Mouse (Mus musculus): ENCODE measurements around the gene Hrh2. TPM values are rescaled to one million over a fixed set of nuclear protein-coding genes. Genes with fewer than 3 reads are reported as not detected.

Hrh2 gene
- polyA plus RNA-seq, 2 experiments from 2014 or later, result 11.0 to 12.6 TPM

GRCm38 (mm10) chr13:54177346-54177745 lies 14.6 kb upstream of the Hrh2 start:
- ATAC-seq, result no peak

DNA sequence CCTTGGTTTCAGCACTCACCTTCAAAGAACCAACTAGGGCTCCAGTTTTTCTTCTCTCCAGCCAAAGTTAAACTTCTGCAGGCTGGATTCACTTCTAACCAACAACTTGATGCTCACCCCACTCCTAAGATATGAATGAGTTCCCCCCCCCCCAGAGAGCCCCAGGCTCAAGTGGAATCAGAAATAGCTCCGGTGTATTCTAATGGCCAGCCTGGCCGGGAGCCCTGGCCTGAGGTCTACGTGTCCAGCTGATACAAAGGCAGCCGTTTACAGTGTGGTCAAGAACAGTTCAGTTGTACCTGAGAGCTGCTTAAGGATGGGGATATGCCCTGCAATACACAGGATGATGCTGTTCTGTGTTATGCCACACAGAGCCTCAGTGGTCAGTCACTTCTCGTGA lies 13.3 kb upstream of the Hrh2 start:
- no peak for ATAC-seq

DNA sequence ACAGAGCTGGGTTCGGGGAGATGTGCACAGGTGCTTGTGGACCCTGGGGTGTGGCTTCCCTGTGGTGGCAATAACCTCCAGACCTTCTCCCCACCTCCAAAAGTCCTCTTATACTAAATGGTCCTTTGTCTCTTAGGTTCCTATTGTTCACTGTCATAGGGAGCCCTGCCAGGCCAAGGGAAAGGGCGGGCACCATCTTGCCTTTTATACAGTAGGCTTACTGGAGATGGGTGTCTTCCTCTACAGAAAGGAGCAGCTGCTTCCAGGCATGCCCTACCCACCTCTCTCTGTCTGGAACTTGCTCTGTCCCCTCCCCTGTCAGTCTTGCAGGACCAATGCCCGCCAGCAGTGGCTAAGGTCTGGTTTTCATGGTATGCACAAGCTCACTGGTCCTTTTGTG lies 12.0 kb upstream of the Hrh2 start:
- ATAC-seq, result no peak

DNA sequence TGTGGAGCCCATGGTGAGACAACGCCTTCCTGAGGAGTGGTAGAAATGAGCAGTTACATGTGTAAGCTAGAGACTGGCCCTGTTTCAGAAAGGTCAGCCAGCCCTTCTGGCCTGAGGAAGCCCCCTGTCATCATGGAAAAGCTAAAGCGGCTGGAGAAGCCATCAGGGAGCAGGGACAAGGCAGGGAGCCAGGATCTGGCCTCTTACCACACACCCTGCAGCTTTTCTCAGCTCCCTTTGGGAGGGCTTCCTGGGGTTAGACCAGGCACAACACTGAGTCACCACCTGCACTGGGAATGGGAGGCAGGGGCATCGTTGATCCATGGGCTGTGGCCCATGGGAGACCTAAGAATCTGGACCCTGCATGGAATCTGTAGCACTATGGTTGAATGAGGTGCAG lies 11.5 kb upstream of the Hrh2 start:
- no peak for ATAC-seq

DNA sequence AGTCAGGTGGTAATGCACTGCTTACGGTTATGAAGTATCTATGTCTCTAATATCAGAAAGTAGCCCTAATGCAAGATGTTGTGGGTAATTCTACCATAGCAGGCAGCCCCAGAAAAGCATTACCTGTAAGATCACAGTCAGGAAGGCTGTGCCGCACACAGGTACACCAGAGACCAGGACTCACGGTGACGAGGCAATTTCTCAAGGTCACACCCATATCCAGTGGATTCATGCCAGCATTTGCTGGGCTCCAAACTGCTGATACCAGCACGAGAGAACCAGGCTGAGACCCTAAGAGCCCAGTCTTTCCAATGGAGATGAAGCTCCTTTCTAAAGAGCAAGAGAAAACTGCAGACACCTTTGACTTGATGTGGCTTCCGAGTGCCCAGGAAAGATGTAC lies 10.6 kb upstream of the Hrh2 start:
- ATAC-seq, result no peak

GRCm38 (mm10) chr13:54181947-54182346 lies 10.0 kb upstream of the Hrh2 start:
- ATAC-seq, result no peak

GRCm38 (mm10) chr13:54186394-54186793 lies 5.5 kb upstream of the Hrh2 start:
- ATAC-seq, result no peak

DNA sequence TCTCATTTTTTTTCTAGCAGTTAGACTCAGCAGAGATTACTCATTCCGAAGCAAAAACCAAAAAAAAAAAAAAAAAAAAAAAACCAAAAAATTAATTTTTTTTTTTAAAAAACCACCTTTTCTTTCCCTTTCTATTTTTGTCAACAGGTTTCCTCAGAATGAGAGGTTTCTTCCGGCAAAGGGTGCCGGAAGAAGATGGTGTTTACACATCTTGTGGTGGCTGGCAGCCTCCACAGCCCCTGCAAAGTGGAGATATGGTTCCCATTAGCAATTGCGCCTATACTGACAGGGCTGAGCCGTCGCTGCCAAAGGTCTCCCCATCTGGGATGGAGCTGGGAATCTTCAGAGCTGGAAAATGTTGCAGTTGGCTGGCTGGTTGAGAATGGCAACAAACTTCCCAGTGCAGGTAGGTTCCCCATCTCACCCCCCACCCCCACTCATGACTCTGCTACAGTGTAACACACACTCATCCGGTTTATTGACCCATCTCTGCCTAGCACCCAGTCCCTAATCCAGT lies 3.7 kb upstream of the Hrh2 start:
- ATAC-seq, result peak; percentile 79

DNA sequence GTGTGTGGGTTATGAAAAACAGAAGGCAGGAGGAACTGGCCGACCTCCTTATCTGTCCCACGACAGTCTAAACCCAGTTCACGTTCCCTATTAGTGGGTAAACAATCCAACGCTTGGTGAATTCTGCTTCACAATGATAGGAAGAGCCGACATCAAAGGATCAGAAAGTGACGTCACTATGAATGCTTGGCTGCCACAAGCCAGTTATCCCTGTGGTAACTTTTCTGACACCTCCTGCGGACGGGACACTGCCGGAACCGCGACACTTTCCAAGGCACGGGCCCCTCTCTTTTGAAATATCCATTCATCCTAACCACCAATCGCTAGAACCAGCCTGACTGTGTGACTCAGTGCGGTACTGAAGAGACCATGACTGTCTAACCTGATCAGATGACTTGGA lies 2.0 kb upstream of the Hrh2 start:
- ATAC-seq, result no peak

DNA sequence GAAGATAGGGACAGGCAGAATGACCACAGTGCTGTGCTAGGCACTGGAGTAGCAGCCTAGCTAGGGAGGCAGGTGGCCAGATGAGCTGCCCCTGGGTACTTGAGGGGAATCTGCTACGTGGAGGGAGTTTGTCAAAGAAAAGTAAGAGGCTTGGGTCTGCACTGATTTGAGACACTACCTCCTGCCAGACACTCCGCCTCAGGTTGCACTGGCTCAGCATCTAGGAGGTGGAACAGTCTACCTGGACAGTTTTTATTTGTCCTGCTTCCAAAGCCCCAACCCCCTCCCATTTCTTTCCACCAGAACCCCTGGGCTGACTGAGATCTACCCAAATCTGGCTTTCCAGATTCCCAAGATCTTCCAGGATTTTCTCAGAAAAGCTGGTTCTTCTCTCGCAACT lies 748 bp upstream of the Hrh2 start:
- ATAC-seq, result no peak

- no peak for ATAC-seq
Measured at GRCm38 (mm10) chr13:54193580-54193979, 1.7 kb downstream of the Hrh2 start.

GRCm38 (mm10) chr13:54199000-54199399 lies 7.1 kb downstream of the Hrh2 start:
- no peak for ATAC-seq

- no peak for ATAC-seq
Measured at GRCm38 (mm10) chr13:54202458-54202857, 10.5 kb downstream of the Hrh2 start.

DNA sequence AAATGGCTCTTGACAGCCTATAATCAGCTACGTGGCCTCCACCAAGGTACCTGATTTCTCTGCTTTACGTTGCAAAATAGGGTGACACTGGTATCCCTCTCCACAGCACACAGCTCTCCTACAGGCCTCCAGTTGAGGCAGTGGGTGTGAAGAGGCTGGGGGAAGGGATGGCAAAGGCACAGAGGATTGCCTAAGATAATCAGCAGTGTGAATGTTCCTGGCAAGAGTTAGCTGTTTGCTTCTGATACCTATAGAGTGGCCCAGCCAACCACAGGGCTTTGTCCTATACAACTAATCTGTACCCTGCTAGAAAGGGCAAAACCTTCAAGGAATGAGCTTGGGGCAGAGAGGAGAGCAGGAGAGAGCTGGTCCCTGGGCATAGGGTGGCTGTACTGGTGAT lies 11.5 kb downstream of the Hrh2 start:
- no peak for ATAC-seq

DNA sequence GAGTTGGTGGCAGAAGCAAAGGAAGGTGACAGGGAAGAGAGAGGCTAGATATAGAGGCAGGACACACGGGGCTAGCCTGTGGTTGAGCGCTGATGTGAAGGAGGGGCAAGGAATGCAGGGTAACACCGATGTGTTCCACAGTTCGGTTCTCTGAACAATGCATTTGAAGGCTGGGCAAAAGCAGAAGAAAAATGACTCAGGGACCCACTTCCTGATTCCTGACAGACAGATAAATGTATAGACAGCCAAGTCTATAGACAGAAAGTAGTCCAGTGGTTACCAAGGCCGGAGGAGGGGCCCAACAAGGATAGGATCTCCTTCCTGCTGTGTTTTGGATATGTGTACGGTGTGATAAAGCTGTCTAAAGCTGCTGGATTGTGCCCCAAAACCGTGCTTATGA lies 13.3 kb downstream of the Hrh2 start:
- no peak for ATAC-seq

GRCm38 (mm10) chr13:54206140-54206753 lies 14.3 kb downstream of the Hrh2 start:
- no peak for ATAC-seq

DNA sequence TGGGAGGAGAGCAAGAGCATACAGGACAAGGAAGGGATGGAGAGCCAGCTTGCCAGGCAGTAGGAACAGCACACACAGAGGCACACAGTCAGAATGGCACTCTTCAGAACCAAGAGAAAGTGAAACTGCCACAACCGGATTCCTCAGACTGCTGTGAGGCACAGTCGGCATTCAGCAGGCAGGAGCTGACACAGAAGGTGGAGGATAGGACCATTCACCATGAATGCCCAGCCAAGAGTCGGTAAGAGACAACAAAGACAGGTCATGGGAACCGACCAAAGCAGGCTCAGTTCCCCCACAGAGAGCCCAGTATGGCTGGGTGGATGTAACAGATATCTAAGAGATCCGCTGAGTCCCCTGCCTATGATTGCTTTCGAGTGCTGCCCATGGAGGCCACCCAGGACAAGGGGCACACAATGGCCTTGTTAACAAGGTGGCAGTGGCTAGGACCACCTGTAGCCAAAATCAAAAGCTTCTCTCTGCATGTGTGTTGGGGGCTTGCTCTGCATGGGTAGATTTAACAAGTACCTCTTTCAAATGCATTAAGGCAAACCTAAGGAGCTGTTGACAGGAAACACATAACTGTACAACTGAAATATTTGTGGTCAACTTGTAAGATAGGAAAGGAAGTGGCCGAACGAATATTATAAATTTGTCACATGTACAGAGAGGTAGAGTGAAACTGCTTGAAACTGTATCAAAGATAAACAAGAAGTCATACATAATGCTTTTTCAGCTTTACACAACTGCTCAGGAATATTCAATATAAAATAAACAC lies 17.7 kb downstream of the Hrh2 start:
- ATAC-seq, result peak; percentile 95

- ATAC-seq, result no peak
Measured at GRCm38 (mm10) chr13:54211528-54212488, 19.9 kb downstream of the Hrh2 start.

GRCm38 (mm10) chr13:54212516-54212915 lies 20.6 kb downstream of the Hrh2 start:
- ATAC-seq, result no peak

GRCm38 (mm10) chr13:54215266-54215665 lies 23.3 kb downstream of the Hrh2 start:
- no peak for ATAC-seq

GRCm38 (mm10) chr13:54215777-54216316 lies 23.9 kb downstream of the Hrh2 start:
- ATAC-seq, result no peak

DNA sequence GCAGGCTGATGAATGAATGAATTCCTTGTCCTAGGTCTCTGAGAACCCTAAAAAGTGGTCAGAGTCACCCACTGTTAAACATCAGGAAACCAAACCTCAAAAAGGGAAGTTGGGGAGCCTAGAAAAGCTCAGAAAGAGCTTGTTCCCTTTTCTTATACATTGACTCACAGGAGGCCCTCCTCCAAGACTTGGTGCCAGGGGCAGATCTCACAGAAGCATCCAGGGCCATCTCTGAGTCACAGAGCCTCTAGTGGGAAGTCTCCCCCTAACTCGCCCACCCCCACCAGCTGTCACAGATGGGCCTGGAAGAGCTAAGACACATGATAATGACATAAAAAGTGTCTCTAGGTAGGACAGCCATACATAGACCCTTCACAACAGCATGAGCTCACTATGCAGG lies 26.4 kb downstream of the Hrh2 start:
- ATAC-seq, result no peak
